Mouse (Mus musculus) adipocyte (in vitro differentiated cells): Measurements from ENCODE around the gene Popdc3.
A peak's percentile ranks its signal among the peaks of the same experiment; 100 is the strongest.
"Not testable (repeated sequence)": the region's sequence is repeated elsewhere in the genome, so short reads cannot be mapped to it uniquely, and the experiment has no call there.

Experiments used
- DNase-seq: peaks from one replicate; pipeline ENCODE4 v3.0.0-alpha.2; 2016; ENCODE audit warnings: low spot score

Gene Popdc3

DNA sequence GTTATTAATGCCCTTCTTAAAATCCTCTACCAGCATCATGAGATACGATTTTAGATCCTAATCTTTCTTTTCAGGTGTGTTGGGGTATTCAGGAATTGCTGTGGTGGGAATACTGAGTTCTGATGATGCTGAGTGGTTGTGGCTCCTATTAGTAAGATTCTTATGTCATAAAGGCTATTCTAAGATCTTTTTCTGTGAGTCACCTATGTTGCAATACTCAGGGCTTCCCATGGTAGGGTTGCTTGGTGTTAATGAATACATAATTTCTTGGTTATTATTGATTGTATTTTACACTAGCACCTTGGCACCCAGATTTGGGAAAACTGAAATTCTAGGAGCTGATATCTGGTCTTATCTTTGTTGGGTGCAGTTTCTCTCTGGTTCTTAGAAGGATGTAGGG is 26.7 kb downstream of the Popdc3 start:
- DNase-seq, result no peak

DNA sequence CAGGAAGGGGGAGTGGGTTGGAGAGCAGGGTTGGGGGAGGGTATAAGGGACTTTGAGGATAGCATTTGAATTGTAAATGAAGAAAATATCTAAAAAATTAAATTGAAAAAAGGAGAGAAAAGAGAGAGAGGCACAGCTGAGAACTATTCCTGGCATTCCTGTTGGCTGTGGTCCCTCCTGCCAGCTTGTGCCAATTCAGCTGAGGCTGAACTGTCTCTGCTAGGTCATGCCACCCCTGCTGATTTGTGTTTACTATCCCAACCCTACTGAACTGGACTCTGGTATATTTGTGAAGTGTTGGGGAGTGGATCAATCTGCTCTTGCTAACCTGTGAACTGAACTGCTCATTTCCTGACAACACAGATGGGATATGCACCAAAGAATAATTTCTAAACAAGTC is 32.3 kb downstream of the Popdc3 start:
- peak; percentile 38 for DNase-seq

GRCm38 (mm10) chr10:45216676-45217075 is 38.8 kb downstream of the Popdc3 start:
- peak; percentile 11 for DNase-seq

DNA sequence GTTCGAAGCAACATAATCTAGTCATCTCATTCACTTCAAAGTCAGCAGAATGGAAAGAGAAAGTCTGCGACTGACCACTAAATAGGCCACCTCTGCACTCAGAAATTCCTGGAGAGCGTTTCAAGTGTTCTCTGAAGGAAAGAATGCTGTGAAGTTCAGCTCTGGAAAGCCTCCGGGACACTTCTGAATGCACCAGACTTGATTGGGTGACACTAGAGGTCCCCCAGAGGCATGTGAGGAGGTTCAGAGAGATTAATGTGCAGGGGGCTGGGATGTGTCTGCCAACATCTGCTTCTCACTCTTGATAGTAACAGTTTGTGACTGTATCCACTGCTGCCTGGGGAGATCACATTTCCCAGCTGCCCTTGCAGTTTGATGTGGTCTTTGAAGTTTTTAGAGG is 52.1 kb downstream of the Popdc3 start:
- DNase-seq, result no peak

DNA sequence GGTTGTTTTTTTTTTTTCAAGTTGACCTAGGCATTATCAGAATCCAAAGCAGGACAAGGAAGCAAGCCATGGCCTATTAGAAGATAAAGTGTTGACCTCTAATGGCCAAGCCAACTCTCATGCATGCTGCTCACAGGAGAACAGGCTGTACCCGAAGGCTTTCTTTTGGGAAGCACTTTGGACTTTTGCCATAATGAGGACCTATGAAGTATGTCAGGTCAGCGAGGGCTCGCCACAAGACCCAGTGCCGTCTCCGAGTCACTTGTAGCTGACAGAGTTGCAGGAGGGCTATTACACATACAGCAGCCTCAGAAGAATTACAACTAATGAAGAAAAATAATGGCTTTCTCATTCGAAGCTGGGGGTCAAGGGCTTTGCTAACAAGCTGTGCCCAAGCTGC is 55.5 kb downstream of the Popdc3 start:
- DNase-seq, result no peak

DNA sequence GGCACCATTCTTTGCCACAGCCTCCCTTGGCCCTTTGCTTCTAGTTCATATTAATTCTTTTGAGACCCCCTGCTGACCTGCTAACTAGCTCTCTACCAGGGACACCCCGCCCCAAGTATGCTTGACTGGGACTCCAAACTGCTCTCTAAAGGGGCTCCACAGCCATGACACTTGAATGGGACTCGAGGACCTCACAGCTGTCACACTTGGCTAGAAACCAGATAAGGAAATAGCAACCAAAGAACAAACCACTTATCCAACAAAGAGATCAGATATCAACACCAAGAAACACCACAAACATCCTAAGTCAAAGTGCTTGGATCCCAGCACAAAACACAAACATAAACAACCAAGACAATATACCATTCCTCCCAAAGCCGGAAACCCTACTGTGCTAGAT is 58.4 kb downstream of the Popdc3 start:
- no peak for DNase-seq

DNA sequence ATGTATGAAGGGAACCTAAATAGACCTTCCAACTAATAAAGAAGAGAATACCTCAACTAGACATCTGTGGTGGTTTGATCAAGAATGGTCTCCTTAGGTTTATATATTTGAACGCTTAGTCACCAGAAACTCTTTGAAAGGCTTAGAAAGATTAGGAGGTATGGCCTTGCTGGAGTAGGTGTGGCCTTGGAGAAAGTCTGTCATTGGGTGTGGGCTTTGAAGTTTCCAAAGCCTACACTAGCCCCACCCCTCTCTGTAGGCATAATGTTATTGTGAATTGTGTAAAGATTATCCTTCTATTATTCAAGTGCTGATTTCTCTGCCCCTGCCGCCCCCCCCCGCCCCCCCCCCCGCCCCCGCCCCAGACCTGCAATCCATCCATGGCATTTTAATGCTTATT is 59.6 kb downstream of the Popdc3 start:
- DNase-seq, result no peak

DNA sequence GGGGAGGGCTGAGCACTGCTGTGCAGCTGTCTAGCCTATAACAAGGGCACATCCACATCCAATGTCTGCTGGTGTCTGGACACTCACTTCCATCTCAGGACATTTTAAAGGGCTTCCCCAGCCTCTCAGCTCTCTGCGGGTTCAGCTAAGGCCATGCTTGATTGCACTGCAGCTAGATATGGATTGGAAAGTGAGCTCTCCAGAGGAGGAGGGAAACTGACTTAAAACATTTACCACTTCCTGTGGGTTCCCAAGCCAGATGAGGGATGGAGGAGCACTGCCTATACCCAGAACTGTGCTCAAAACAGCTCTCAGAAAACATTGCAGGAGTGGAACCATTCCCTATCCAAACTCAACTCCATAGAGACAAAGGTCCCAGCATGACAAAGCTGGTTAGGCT is 82.6 kb downstream of the Popdc3 start:
- no peak for DNase-seq

DNA sequence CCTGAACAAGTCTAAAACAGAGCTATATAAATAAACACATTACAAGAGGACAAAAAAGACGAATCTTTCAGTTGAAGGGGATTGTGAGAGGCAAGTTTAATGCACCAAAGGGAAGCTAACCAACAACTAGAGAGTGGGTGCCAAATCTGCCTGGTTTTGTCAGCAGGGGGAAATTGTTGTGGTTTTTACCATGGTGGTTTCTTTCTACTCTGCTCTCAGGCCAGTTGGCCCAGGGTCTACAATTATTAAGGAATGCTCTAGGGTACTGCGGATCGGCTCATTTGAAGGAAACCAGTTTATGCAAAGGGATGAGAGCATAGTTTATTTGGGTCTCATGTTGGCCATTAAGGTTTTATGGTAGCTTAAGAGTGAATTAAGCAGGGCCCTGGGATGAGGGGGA is 84.2 kb downstream of the Popdc3 start:
- no peak for DNase-seq

DNA sequence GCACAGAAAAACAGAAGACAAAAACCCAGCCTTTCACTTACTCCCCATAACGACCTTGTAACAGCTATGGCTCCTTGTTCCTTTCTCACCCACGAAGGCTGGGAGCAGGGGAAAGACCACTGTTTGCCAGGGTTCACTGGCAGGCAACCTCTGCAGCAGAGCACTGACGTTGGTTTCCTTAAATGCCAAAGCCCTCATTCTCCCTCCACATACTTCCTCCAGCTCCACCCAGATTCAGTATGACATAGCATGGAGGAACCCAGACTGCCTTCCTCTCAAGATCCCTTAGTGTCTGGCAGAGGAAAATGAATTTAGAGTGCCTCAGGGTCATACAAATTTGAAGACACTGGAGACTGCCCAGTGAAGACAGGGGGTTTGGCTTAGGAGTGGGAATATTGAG is 98.6 kb downstream of the Popdc3 start:
- no peak for DNase-seq

- no peak for DNase-seq
These were observed 99.1 kb downstream of the Popdc3 start for GRCm38 (mm10) chr10:45276995-45277394.

DNA sequence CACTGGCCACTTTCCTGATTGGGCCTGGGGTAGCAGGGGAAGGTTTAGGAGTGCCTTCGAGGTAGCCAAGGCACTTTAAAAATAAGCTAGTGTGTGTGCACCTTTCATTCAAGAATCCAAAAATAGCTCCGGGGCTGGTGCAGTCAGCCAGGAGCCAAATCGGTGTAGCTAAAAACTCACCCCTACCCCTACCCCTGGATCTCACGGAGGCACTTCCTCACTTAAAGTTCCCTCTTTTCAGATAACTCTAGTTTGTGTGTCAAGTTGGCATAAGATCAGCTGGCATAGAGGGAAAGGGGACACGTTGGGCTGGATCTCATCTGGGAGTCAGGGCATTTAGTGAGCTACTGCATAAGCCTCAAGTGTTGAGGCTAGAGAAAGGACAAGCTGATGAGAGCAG is 107.8 kb downstream of the Popdc3 start:
- no peak for DNase-seq

- no peak for DNase-seq
These were observed 110.5 kb downstream of the Popdc3 start for GRCm38 (mm10) chr10:45288351-45288750.

DNA sequence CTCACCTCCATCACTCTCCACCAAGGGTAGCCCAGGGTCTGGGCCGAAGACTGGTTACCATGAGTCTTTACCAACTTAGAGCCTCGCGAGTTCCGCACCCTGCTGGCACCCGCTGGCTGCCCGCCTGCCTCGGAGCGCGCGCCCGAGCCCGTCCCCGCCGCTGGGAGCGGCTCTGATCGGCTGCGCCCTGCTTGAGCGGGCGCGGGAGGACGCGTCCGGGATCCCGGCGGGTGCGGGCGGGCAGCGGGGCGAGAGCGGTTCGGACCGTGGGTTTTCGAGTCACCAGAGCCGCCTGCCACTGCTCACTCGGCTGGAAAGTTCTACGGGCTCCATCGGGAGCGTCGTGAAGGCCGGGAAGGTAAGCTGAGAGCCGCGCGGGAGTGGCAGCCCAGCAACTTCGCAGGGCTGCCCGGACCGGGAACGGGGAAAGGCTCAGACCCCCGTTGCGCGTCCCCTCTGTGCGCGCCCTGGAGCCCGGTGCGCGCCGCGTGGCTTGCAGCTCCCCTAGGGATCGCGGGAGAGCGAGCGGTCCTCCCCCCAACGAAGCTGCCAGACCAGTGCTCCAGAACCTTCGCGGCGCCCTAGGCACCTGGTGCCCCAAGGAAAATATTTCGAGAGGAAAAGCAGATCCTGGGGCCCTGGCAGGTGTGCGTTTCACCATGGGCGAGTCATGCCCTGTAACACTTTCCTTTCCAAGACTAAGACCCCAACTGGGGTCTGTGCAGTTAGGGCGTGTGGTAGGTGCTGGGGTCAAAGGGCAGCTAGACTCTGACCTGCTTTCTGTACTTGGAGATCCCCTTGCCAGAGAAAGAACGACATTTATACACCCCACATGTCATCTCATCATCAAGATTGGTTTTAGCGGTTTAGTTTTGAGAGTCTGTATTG is 111.6 kb downstream of the Popdc3 start:
- no peak for DNase-seq

GRCm38 (mm10) chr10:45290618-45291017 is 112.7 kb downstream of the Popdc3 start:
- DNase-seq, result no peak

GRCm38 (mm10) chr10:45292159-45292558 is 114.3 kb downstream of the Popdc3 start:
- DNase-seq, result not testable (repeated sequence)

DNA sequence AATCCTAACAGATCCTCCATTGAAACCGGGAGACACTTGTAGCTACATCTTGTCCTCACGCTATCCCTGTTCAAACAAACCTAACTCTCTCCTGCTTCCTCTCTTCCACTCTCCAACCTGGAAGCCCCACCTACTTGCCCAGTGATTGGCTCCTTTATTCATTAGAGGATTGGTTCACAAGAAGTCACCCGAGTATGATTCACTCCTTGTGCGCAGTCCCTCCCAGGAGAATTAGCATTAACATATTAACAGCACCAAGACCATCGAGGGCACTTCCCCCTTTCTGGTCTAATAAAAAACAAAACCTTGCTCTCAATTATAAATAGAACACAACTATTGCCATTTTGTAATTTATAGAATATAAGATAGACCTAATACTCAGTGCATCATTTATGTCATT is 117.2 kb downstream of the Popdc3 start:
- no peak for DNase-seq

DNA sequence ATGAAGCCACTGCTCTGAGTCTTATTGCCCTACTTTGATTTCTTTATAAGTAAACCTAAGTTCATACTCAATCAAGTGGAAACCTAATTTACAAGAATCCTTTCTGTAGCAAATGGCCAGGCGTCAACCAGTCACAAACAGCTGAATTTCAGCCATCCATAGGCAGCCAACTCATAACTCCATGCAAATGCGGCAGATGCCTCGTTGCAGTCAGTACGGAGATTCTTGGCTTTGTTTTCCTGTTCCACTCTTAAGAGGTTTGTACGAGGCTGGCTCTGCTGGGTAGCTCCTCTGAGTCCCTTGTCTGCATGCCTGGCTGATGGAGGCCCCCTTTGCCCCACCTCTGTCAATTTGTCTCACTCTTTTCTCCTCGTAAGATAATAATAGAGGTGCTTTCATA is 120.6 kb downstream of the Popdc3 start:
- DNase-seq, result no peak

DNA sequence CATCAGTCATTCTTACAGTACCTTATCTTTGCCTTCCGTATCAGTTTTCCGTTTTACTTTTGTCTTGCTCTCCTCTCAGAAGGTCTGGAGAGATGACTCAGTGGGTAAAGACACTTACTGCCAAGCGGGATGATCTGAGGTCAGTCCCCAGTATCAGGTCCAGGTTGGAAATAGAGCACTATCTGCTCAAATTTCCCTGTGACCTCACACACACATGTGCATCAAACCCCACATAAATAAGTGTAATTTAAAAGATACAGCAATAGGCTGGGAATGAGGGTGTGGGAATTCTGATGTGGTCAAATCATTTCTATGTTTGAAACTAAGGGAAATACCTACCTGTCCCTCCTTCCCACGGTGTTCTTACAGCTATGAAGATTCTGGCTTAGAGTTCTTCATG is 121.6 kb downstream of the Popdc3 start:
- no peak for DNase-seq

DNA sequence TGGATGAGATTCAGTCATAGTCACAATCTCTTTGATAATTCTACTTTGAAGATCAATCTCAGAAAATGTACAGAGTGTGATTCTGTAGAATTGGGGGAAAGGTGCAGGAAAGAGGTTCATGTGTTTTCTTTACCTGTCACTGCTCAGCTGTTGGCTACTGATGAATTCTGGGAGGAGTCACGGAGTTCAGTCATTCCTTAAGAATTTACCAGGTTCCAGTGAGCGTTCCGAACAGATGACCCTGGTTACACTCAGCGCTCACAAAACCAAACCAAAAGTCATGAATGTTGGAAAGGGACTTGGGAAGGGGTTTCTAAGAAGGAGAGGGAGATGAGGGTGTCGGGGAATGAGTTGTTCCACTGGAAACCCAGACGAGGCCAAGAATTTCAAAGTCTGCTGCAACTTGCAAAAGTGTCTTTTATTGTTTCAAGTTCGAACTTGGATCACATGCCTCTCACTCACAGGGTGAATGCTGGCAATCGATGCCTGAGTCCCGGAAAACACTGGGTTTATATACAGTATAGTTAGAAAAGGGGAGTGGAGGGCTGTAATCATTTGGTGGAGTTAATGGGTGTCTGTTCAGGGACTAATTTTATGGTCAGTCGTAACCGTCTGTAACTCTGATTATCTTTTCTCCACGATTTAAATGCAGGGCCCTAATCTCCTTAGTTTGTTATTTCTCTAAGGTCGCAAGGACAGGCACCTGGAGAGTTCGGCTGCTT is 125.6 kb downstream of the Popdc3 start:
- DNase-seq, result no peak

DNA sequence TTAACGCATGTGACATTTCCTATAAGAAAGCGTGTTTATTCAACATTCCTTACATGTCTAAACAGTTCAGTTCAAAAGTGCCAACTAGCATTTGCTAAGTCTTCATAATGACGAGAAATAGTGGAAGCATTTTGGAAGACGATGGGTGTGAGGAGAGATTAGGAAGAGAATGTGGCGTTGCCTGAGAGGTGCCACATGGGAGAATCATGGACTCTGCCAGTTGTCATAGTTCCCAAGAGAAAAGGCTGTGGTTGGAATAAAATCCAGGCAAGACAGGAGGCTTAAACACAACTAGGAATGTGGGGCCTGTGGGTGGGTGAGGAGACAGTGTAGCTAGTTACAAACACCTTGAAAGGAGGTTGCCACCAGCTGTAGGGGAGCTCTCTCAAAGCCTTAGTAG is 127.3 kb downstream of the Popdc3 start:
- DNase-seq, result no peak

DNA sequence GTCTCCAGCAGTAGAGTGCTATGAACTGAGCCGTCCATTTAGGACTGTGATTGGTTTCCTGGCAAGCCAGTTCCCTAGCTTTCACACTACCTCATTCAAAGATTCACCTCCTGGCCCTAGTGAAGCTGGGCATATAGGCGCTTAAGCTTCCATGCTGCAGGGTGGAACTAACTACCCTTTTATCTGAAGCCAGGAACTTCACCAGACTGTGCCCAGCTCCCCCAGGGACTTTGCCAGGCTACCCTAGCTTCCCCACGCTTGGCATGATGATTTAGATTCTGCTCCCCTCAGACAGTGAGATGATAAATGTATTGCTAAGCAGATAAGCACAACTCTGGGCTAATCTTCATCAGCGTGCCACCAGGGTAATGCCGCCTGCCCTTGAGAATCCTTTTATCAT is 133.2 kb downstream of the Popdc3 start:
- no peak for DNase-seq

- no peak for DNase-seq
These were observed 133.7 kb downstream of the Popdc3 start for GRCm38 (mm10) chr10:45311624-45312023.

- DNase-seq, result no peak
These were observed 137.0 kb downstream of the Popdc3 start for GRCm38 (mm10) chr10:45314865-45315264.
